Mouse (Mus musculus): ENCODE measurements at regions not wholly inside any gene's neighbourhood (a gene's known extent, or its start where the extent isn't known, plus 50 kb on each side); places are given as distances from the start of the nearest gene placed in this dataset.

DNA sequence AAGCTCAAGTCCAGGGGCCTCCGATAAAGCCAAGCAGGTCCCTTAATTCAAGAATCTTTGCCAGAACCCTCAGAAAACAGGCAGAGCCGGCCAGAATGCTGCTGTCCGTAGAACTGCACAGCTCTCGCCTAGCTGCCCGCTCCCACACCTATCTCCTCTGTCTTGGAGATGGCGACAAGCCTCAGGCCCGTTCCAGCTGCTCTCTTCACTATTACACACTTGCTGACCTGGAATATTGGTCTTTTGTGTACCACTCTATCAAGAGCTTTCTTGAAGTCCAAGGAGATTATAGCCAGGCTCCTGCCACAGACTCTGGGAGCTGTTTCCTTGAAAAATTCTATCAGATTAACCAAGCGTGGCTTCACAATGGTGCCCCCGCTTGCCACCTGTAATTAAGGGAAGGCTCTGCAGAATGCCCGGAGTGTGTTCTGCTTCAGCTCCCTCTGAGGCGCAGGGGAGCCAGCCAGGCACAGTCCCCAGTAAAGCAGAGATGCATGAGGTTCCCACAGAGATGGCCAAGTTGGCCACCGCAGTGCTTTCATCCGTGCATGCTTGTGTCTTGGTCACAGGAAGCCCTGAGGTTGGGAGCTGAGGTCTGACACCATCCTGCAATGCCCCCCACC lies 496.8 kb downstream of the Cdh26 start:
- DNase-seq (ENCODE audit: low read depth, low spot score): no peak

DNA sequence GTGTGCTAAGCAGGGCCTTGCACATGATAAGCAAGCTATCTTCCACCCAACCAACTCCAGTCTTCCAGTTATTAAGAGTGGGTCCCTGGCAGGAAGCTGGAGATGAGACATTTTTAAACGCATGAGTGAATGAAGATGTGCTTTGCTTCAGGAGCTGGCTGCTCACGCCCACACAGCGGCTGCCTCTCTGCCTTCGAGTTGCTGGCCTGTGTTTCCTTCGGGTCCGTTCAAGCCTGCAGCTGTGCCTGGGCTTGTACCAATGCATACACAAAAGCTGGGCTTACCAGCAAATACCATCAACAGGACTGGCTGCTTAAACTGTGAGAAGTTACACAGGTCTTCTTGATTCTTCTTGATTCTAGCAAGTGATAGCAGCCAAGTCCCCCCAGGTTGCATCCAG lies 498.7 kb downstream of the Cdh26 start:
- no peak for DNase-seq (ENCODE audit: low read depth, low spot score)

GRCm38 (mm10) chr2:178930125-178930524 lies 499.8 kb downstream of the Cdh26 start:
- DNase-seq (ENCODE audit: low read depth, low spot score): no peak

DNA sequence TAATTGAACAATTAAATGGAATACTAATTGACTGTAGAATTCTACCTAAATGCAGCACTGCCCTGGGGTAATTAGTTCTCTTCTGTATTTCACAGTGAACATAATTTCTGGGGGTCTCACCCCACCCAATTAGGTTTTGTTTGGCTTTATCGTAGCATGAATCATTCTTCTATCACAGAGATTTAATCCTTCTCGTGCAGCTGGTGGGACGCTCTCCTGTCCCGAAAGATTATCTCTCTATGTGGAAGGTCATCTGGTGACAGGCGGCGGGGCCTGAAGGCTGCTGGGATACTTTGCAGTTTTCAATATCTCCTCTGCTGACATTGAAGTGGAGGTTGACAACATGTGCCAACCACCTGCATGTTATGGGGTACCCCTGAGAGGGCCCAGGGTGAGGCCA lies 493.8 kb upstream of the Cdh4 start:
- no peak for DNase-seq (ENCODE audit: low read depth, low spot score)

GRCm38 (mm10) chr2:178949103-178949502 lies 493.1 kb upstream of the Cdh4 start:
- no peak for DNase-seq (ENCODE audit: low read depth, low spot score)

GRCm38 (mm10) chr2:178950304-178950703 lies 491.9 kb upstream of the Cdh4 start:
- DNase-seq (ENCODE audit: low read depth, low spot score): no peak

DNA sequence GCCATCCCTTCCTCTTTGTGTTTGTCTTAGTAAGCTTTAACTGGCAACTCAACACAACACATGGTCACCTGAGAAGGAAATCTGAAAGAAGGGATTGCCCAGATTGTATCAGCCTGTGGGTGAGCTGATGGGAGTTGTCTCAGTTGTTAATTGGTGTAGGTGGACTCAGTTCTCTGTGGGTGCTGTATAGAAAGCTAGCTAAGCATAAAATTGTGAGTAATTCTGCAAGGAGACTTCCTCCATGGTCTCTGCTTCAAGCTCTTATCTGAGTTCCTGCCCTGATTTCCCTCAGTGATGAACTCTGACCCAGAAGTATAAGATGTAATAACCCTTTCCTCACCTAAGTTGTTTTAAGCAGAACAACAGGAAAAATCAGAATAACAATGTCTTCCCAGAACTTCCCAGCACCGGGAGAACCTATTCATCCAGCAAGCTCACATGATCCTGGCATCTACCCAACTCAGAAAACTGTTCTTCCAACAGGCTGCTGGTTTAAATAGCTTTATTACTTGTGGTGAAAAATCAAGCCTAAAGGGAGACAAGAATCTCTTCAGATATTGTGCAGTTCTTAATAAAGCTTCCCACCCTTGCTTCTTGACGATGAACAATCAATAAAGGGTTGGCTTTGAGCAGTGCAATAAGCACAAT lies 487.7 kb upstream of the Cdh4 start:
- DNase-seq (ENCODE audit: low read depth, low spot score): no peak

DNA sequence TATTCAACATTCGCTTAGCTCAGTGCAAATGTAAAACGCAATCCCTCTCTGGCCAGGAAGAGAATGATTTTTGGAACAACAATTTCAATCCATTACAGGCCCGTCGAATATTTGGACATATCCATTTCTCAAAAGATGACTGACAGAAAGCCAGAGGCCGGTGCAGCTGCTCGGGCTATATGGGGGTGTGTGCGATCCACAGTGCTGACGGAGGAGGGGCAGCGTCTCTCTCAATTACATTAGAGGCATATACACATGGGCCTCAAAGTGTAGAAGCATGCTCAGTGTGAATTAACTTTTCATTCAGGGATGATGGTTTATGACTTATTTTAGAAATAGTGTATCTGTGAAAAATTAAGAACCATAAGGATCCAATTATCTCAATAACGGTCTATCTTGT lies 483.4 kb upstream of the Cdh4 start:
- DNase-seq (ENCODE audit: low read depth, low spot score): no peak

DNA sequence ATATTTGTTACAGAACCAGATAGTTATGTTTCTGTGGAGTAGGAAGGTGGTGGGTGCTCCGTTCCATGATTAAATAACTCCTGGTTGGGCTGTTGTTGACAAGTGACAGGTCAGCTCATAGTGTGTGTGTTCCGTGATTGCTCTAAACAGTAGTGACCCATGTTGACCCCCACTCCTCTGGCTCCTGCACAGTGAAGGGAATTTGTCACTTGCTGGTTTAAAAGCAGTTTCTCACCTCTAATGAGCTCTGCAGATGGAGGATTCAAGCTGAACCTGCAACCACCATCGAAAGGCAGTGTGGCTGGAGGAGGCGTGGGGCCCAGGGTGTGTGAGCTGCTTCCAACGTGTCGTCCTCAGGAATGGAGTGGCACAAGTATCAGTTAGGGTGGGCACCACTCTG lies 482.6 kb upstream of the Cdh4 start:
- no peak for DNase-seq (ENCODE audit: low read depth, low spot score)

DNA sequence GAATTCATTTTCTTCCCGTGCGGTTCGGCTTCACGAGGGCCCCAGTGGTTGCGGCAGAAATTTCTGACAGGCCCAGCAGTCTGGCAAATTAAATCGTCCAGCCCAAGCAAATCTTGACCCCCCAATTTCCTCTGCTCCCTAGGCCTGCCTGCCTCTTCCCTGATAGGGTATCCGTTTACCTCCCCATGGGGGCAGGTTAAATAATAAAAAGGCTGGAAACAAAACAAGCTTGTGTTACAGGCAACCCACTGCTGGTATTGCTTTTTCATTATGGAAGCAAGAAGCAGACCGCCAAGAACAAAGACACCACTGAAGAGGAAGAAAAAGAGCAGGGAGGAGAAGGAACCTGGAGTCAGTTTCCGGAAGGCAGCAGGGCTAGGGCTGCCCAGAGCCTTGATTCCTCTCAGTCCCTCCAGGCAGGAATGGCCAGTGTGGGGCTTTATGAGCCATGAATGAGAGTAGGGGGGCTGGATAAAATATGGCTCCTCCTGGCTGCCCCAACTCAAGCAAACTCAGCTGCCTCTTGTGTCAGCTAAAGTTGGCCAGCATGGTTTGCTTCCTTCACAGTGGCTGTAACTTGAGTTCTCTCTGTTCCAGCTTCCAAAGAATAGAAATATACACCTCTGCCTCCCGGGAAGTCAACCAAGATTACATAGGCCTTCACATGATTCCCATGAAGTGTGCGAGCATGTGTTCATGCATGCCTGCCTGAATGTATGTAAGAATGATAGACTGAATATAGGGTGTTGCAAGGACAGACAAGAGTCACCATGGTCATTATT lies 474.5 kb upstream of the Cdh4 start:
- DNase-seq (ENCODE audit: low read depth, low spot score): no peak

GRCm38 (mm10) chr2:178969732-178970131 lies 472.5 kb upstream of the Cdh4 start:
- DNase-seq (ENCODE audit: low read depth, low spot score): no peak

- no peak for DNase-seq (ENCODE audit: low read depth, low spot score)
Observed at GRCm38 (mm10) chr2:178975366-178975765, 466.9 kb upstream of the Cdh4 start.

DNA sequence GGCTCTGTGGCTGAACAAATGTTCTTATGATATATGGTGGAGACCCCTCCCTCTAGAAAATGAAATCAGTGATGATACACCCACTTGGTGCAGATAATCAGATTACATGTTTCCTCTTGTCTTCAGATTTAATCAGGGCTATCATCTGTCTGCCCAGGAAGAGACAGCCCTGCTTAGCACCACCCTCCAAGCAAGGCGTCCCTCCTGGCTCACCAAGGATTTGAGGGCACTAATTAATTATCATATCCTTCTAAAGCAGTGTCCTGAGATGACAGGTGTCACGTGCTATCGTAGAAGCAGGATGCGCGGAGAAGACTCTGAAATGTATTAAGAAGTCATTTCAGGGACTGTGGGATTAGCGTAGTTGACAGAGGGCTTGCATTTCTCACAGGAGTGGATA lies 466.2 kb upstream of the Cdh4 start:
- DNase-seq (ENCODE audit: low read depth, low spot score): no peak

DNA sequence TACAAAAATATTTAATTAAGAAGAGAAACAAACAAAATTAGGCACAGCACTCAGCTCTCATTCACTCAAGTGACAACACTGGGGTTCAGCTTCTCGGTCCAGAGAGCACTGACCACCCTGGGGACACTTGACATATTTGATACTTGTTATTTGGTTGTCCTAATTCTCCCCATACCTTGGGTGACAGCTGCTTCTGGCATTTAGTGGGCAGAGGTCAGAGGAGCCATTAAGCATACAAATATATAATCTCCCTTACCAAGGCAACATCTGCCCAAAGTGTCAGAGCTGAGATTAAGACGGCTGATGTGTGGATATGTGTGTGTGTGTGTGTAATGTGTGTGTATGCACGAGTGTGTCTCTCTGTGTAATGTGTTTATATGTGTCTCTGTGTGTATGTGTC lies 465.7 kb upstream of the Cdh4 start:
- DNase-seq (ENCODE audit: low read depth, low spot score): no peak

DNA sequence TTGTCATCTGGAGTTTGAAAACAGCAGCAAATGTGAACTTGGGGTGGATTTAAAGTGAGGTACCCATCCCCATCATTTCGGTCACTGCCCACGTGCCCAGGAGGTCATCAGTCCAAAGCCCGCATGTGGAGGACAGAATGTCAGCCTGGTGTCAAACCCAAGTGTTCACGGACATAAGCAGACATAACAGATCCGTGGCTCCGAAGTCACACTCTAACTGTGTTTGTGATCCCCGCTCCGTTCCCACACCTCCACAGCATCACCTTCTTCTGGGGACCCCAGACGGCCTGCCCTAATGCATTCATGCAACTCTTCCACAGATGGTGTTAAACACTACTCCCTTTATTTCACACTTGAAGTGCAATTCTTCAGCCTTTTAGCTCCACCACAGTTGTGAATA lies 462.8 kb upstream of the Cdh4 start:
- DNase-seq (ENCODE audit: low read depth, low spot score): no peak

- DNase-seq (ENCODE audit: low read depth, low spot score): no peak
Observed at GRCm38 (mm10) chr2:178981736-178982502, 460.3 kb upstream of the Cdh4 start.

- DNase-seq (ENCODE audit: low read depth, low spot score): no peak
Observed at GRCm38 (mm10) chr2:178983801-178984200, 458.4 kb upstream of the Cdh4 start.

GRCm38 (mm10) chr2:178987935-178988334 lies 454.3 kb upstream of the Cdh4 start:
- DNase-seq (ENCODE audit: low read depth, low spot score): no peak

GRCm38 (mm10) chr2:178989291-178989690 lies 452.9 kb upstream of the Cdh4 start:
- no peak for DNase-seq (ENCODE audit: low read depth, low spot score)

DNA sequence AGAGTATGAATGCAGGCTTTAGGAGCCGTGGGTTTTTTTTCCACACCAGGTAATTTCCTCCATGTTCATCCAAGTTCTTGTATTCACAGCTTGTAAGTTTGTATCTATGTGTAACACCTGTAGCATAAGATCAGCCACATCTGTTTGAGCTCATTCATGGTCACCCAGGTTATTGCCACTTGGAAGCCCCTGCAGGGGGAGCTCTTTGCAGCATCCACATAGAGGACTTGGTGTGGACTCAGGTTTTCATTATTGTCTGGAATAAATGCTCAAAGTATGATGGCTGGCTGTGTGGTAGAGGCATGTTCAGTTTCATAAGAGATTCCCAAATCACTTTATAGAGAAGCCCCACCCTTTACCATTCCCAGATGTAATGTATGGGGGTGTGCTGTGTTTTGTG lies 452.4 kb upstream of the Cdh4 start:
- no peak for DNase-seq (ENCODE audit: low read depth, low spot score)

DNA sequence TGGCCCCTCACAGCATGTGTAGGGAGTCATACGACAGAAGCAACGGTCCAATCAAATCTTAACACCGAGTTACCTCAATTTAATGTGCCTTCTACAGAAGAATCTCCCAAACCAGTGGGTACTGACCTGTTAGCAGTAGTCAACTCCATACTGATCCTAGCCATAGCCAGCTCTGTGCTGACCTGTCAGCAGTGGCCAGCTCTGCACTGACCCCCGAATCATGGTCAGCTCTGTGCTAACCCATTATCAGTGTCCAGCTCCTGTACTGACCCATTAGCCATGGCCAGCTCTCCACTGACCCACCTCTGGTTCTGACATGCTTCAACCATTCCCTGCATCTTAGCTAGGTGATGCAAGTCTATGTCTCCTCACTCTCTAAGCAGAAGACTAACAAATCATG lies 451.3 kb upstream of the Cdh4 start:
- no peak for DNase-seq (ENCODE audit: low read depth, low spot score)
